Mouse (Mus musculus) olfactory bulb, adult 2 months (tissue): ENCODE measurements around the gene 0610012G03Rik. TPM values are rescaled to one million over a fixed set of nuclear protein-coding genes. Genes with fewer than 3 reads are reported as not detected.

ENCODE experiments used
- H3K27ac ChIP-seq: fragments of 200-500 bp; 2 replicates; pipeline ENCODE4 v1.5.1; 2012; ENCODE audit warnings: low read depth, low read length; ENCODE audit not compliant: insufficient read depth
- H3K4me1 ChIP-seq: fragments of 200-500 bp; 2 replicates; pipeline ENCODE4 v1.6.1; 2012; ENCODE audit warnings: low read length; ENCODE audit not compliant: control insufficient read depth, insufficient read depth
- H3K4me3 ChIP-seq: fragments of 200-500 bp; 2 replicates; pipeline ENCODE4 v1.5.1; 2012; ENCODE audit warnings: mild to moderate bottlenecking, low read depth, low read length, moderate library complexity; ENCODE audit not compliant: insufficient read depth
- CTCF ChIP-seq: fragments of 200-500 bp; IDR thresholded peaks from 2 replicates; pipeline ENCODE4 v1.5.1; 2012; ENCODE audit warnings: low read depth, mild to moderate bottlenecking, low read length, moderate library complexity; ENCODE audit not compliant: insufficient read depth
- POLR2A ChIP-seq: fragments of 200-500 bp; IDR thresholded peaks from 2 replicates; pipeline ENCODE4 v1.6.1; 2012; ENCODE audit warnings: mild to moderate bottlenecking, low read depth, low read length, moderate library complexity; ENCODE audit not compliant: insufficient read depth
- WGBS: fragments of 180-500 bp; shearing (Covaris S2); methylation state at CpG from one replicate; pipeline ENCODE4 v1.1.7; 2018; 5-methylcytosine and 5-hydroxymethylcytosine counted together
- polyA plus RNA-seq: library from polyadenylated mRNA; stranded (reverse); fragments of >200 nt; gene quantifications from 2 replicates; pipeline ENCODE4 v1.2.4, GENCODE M21; 2012; ENCODE audit warnings: low replicate concordance; ENCODE audit not compliant: missing spikeins, insufficient read depth, insufficient read length

0610012G03Rik gene
- polyA plus RNA-seq, 1 experiment: not detected

GRCm38 (mm10) chr16:31903239-31903638 lies 45.1 kb downstream of the 0610012G03Rik start:
- no peak for TF ChIP-seq POLR2A
- no peak for TF ChIP-seq CTCF
- 92% methylated on average over 8 of the region's 8 CpGs for WGBS
- peaks cover 26% of the 10 kb centered on the region for H3K4me1 ChIP-seq
- H3K27ac ChIP-seq: no peak overlapping the region
- no peak overlapping the region for H3K4me3 ChIP-seq

DNA sequence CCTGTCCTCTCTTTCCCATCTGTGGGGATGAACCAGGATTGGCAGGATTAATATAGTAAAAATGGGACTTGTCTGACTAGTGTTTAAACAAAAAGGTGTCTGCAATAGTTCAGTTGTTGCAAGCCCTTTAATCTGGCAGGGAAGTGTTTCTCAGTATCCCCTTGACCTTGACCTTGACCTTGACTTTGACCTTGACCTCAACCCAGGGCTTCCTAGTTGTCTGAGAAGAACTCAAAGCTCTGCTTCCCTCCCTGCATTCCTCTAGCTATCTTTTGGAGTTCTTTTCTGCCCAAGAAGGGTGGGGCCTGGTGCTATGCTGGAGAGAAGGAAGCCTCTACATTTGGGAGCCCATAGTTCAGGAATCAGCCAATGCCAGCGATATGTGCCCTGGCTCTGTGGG lies 46.4 kb downstream of the 0610012G03Rik start:
- TF ChIP-seq POLR2A: no peak
- TF ChIP-seq CTCF: no peak
- Histone ChIP-seq H3K27ac (no peak overlapping the region), H3K4me1 (peaks cover 38% of the 10 kb centered on the region), H3K4me3 (no peak overlapping the region)
- 83% methylated on average over 1 of the region's 1 CpGs for WGBS

DNA sequence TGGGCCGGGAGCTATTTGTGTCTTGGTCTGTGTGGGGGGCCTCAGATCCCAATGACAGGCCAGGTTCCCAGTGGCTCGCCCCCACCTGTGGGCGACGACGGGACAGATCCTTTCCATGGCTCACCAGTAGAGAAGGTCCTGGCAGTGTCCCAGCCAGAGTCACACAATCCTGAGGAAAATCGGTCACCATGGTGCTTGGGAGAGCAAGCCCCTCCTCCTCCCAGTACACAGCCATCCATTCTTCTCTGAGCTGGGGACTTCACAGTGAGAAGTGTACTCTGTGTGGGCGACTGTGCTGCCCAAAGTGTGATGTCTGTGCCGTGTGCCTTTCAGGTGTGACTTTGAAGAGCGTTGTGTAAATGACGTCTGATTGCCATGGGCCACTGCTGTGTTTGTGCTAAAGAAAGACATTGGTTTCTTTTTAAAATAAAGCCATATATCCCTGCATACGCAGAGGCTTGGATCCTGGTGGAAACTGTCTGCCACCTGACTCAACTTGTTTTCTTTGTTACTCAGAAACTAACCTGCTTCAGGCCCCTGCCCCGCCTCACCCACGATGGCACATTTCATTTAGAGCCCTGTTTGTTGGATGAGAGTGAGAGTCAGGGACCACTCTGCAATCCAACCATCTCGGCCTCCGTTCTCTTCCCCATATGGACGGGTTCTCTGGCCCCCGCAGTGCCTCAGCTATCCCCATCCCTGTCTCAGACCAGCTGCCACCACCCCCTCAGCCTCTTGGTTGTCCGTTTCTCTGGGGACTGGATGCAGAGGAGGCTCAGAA lies 49.6 kb downstream of the 0610012G03Rik start:
- peak overlapping the region; percentile 74 for H3K27ac ChIP-seq
- 36% methylated on average over 18 of the region's 18 CpGs for WGBS
- TF ChIP-seq POLR2A (no peak), CTCF (no peak)

More for the DNA sequence above, 49.6 kb downstream of the 0610012G03Rik start:
- Histone ChIP-seq H3K4me1 (peaks cover 29% of the 10 kb centered on the region), H3K4me3 (no peak overlapping the region)

Other genes starting within 250 kb of the 0610012G03Rik start
- gene Meltf, start 69.7 kb downstream of the 0610012G03Rik start, polyA plus RNA-seq: not detected in 2 replicates
- gene Pigz, start 14.6 kb downstream of the 0610012G03Rik start, polyA plus RNA-seq: not detected in 2 replicates
- gene Ncbp2, start within 50 bp of the 0610012G03Rik start, polyA plus RNA-seq: not detected in 2 replicates
- gene Senp5, start 54.8 kb upstream of the 0610012G03Rik start, polyA plus RNA-seq: not detected in 2 replicates
- gene Pak2, start 130.8 kb upstream of the 0610012G03Rik start, polyA plus RNA-seq: 52.8 TPM in 1 of 2 replicates, not detected in the other
- gene Pigx, start 151.2 kb upstream of the 0610012G03Rik start, polyA plus RNA-seq: not detected in 2 replicates
- 179 TPM in 1 of 2 replicates, not detected in the other for gene Cep19, start 151.3 kb upstream of the 0610012G03Rik start, polyA plus RNA-seq
- not detected in 2 replicates for gene Nrros, start 217.1 kb upstream of the 0610012G03Rik start, polyA plus RNA-seq
- not detected in 2 replicates for gene Bex6, start 231.3 kb upstream of the 0610012G03Rik start, polyA plus RNA-seq